Mouse (Mus musculus) liver, adult 2 months (tissue): ENCODE data around the gene Gab2.

Source experiments
- CTCF ChIP-seq: fragments of 200-500 bp; IDR thresholded peaks from 2 replicates; pipeline ENCODE4 v1.5.1; 2011; ENCODE audit warnings: low read depth, low read length, control low read depth
- POLR2A ChIP-seq: fragments of 200-500 bp; IDR thresholded peaks from 2 replicates; pipeline ENCODE4 v1.6.1; 2011; ENCODE audit warnings: low read length, control low read depth; ENCODE audit not compliant: insufficient read depth; ENCODE audit errors: extremely low read depth

GRCm38 (mm10) chr7:97078685-97079084, 2.7 kb upstream of the Gab2 start:
- no peak for TF ChIP-seq POLR2A
- TF ChIP-seq CTCF = no peak
